12 mouse cellular contexts compared by ENCODE assay signal in the genomic region with DNA sequence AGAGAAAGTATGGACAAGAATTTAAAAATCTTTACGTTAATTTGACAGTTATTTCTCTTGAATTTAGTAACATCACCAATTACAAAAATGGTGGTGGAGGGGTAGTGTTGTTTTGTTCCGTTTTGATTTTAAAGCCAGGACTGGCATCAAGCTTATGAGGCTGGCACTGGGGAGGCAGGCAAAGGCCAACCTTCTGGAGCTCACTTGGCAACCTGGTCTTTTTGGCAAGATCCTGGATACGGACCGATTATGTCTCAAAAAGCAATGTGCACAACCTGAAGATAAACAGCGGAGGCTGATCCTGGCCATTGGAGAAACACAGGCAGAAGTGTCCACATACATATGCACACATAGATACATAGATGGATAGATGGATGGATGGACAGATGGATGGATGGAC. TPM values are rescaled to one million over a fixed set of nuclear protein-coding genes. Genes with fewer than 3 reads are reported as not detected.
DNase-seq lines count a peak whose midpoint lies in the region; ATAC-seq and TF ChIP-seq lines count a peak whose summit lies in the region.
"Had no signal": no experiment of that assay in that cellular context is flagged by ENCODE, and none has a peak within 500 bp of the region (broad histone marks: within the 10 kb centered on the region; RNA-seq: fewer than 3 reads in every experiment).

No protein-coding gene starts in this region.

- H3K36me3 ChIP-seq in forebrain, embryonic 14.5 days (ENCODE audit: control insufficient read depth, insufficient read depth, low read length), result peaks cover 39% of the 10 kb centered on the region
- H3K36me3 ChIP-seq in forebrain, embryonic 13.5 days (ENCODE audit: poor library complexity, severe bottlenecking), result peaks cover 44% of the 10 kb centered on the region
- peaks cover 44% of the 10 kb centered on the region for H3K36me3 ChIP-seq in kidney, embryonic 14.5 days (ENCODE audit: control insufficient read depth, insufficient read depth, low read length)
- peaks cover 18% of the 10 kb centered on the region for H3K36me3 ChIP-seq in intestine, embryonic 16.5 days (ENCODE audit: control insufficient read depth, insufficient read depth, low read length)

- intact Hi-C loops in gastrocnemius, adult 2 months (cut with DNase I), result no loop called here

- no peaks in the 10 kb centered on the region for H3K27me3 ChIP-seq in forebrain, embryonic 14.5 days (replicated peaks; ENCODE audit: control insufficient read depth, insufficient read depth, low read length)
- H3K27me3 ChIP-seq in forebrain, embryonic 13.5 days, result no peaks in the 10 kb centered on the region
- H3K27me3 ChIP-seq in kidney, embryonic 14.5 days (ENCODE audit: control insufficient read depth, insufficient read depth, low read length), result no peaks in the 10 kb centered on the region
- H3K27me3 ChIP-seq in intestine, embryonic 16.5 days (replicated peaks; ENCODE audit: control insufficient read depth, insufficient read depth, low read length), result no peaks in the 10 kb centered on the region
- H3K27me3 ChIP-seq: liver, embryonic 13.5 days; Patski; stomach, embryonic 15.5 days had no signal

- no peaks in the 10 kb centered on the region for H3K9me3 ChIP-seq in forebrain, embryonic 14.5 days (replicated peaks; ENCODE audit: control insufficient read depth, low read length)
- H3K9me3 ChIP-seq in forebrain, embryonic 13.5 days (replicated peaks), result no peaks in the 10 kb centered on the region
- H3K9me3 ChIP-seq in kidney, embryonic 14.5 days (ENCODE audit: control insufficient read depth, low read length), result no peaks in the 10 kb centered on the region
- H3K9me3 ChIP-seq in intestine, embryonic 16.5 days (ENCODE audit: control insufficient read depth, low read length), result no peaks in the 10 kb centered on the region
- H3K9me3 ChIP-seq: liver, embryonic 13.5 days; stomach, embryonic 15.5 days had no signal

- DNase-seq in forebrain, embryonic 14.5 days (ENCODE audit: low spot score), result peak; percentile 28
- DNase-seq in kidney, adult 9 months, result peak; percentile 36
- peak; percentile 15 to 41 for DNase-seq in adrenal gland, postnatal 36 days
- peak; percentile 67 for DNase-seq in gastrocnemius, adult 2 months
- no peak for DNase-seq in thymus, adult 18-20 months
- DNase-seq: B cell, adult 2 months; liver, embryonic 13.5 days had no signal

- H3K4me3 ChIP-seq in forebrain, embryonic 14.5 days (ENCODE audit: low read depth, low read length), result no peak overlapping the region
- no peak overlapping the region for H3K4me3 ChIP-seq in forebrain, embryonic 13.5 days
- H3K4me3 ChIP-seq in kidney, embryonic 14.5 days (ENCODE audit: low read length), result no peak overlapping the region
- H3K4me3 ChIP-seq in gastrocnemius, adult 2 months, result peak overlapping the region; percentile 85
- no peak overlapping the region for H3K4me3 ChIP-seq in intestine, embryonic 16.5 days (ENCODE audit: low read length)
- H3K4me3 ChIP-seq: liver, embryonic 13.5 days; stomach, embryonic 15.5 days had no signal

- peaks cover 14% of the 10 kb centered on the region for H3K4me1 ChIP-seq in forebrain, embryonic 14.5 days (ENCODE audit: control insufficient read depth, insufficient read depth, low read length)
- H3K4me1 ChIP-seq in forebrain, embryonic 13.5 days, result peaks cover 30% of the 10 kb centered on the region
- H3K4me1 ChIP-seq in kidney, embryonic 14.5 days (ENCODE audit: control insufficient read depth, insufficient read depth, low read length), result peaks cover 12% of the 10 kb centered on the region; the same call in 1 of the 2 replicates
- peaks cover 8% of the 10 kb centered on the region; the same call in 1 of the 2 replicates for H3K4me1 ChIP-seq in intestine, embryonic 16.5 days (ENCODE audit: control insufficient read depth, insufficient read depth, low read length)

- H3K9ac ChIP-seq in forebrain, embryonic 14.5 days (ENCODE audit: low read length), result no peak overlapping the region
- no peak overlapping the region for H3K9ac ChIP-seq in forebrain, embryonic 13.5 days
- no peak overlapping the region; the same call in 1 of the 2 replicates for H3K9ac ChIP-seq in kidney, embryonic 14.5 days (ENCODE audit: low read depth, low read length)
- H3K9ac ChIP-seq in intestine, embryonic 16.5 days (ENCODE audit: low read depth, low read length), result no peak overlapping the region
- H3K9ac ChIP-seq: liver, embryonic 13.5 days; stomach, embryonic 15.5 days had no signal

- no peak for ATAC-seq in forebrain, embryonic 14.5 days
- no peak for ATAC-seq in forebrain, embryonic 13.5 days
- ATAC-seq in kidney, embryonic 14.5 days (ENCODE audit: low FRiP score, low TSS enrichment), result no peak
- no peak for ATAC-seq in intestine, embryonic 16.5 days
- ATAC-seq: Patski had no signal

- no peak overlapping the region for H3K4me2 ChIP-seq in forebrain, embryonic 14.5 days (ENCODE audit: low read length)
- H3K4me2 ChIP-seq in forebrain, embryonic 13.5 days, result no peak overlapping the region; the same call in 1 of the 2 replicates
- no peak overlapping the region for H3K4me2 ChIP-seq in kidney, embryonic 14.5 days (replicated peaks; ENCODE audit: low read depth, low read length)
- no peak overlapping the region for H3K4me2 ChIP-seq in intestine, embryonic 16.5 days (ENCODE audit: low read depth, low read length)
- H3K4me2 ChIP-seq: liver, embryonic 13.5 days; stomach, embryonic 15.5 days had no signal

- H3K27ac ChIP-seq in forebrain, embryonic 14.5 days (ENCODE audit: low read depth, low read length), result no peak overlapping the region
- H3K27ac ChIP-seq in forebrain, embryonic 13.5 days, result no peak overlapping the region
- no peak overlapping the region for H3K27ac ChIP-seq in kidney, embryonic 14.5 days (ENCODE audit: low read depth, low read length)
- H3K27ac ChIP-seq in gastrocnemius, adult 2 months, result peak overlapping the region; percentile 96
- H3K27ac ChIP-seq in intestine, embryonic 16.5 days (ENCODE audit: low read length), result no peak overlapping the region
- H3K27ac ChIP-seq: liver, embryonic 13.5 days; stomach, embryonic 15.5 days had no signal

- TF ChIP-seq CTCF in gastrocnemius, adult 2 months (IDR thresholded peaks at IDR 0.05), result no peak

- WGBS in forebrain, embryonic 14.5 days, result 75% methylated on average over 5 of the region's 5 CpGs
- WGBS in forebrain, embryonic 13.5 days, result 94% methylated on average over 5 of the region's 5 CpGs
- WGBS in kidney, embryonic 14.5 days, result 98% methylated on average over 5 of the region's 5 CpGs
- 93% methylated on average over 5 of the region's 5 CpGs for WGBS in intestine, embryonic 16.5 days

RNA-seq across cellular contexts. Expression of a gene that starts 2.0 kb away (rescaled TPM):
- polyA plus RNA-seq in forebrain, embryonic 14.5 days (2014; fragmentation: Nextera tagmentation; extraction: Ambion mirVana), result 25.4 and 29.5 TPM in 2 replicates
- polyA plus RNA-seq in forebrain, embryonic 13.5 days (2015; fragmentation: Nextera tagmentation; extraction: Ambion mirVana), result 27.4 and 29.3 TPM in 2 replicates
- polyA plus RNA-seq in kidney, embryonic 14.5 days (2014; fragmentation: Nextera tagmentation; extraction: Ambion mirVana), result 27.5 and 44.7 TPM in 2 replicates
- 10 to 100 TPM; 37.7 to 46.1 TPM for total RNA-seq in adrenal gland, postnatal 36 days (2021)
- 10 to 100 TPM; 23.6 to 34.1 TPM for total RNA-seq in gastrocnemius, adult 2 months (2021)
- 24.3 and 25.1 TPM in 2 replicates for polyA plus RNA-seq in intestine, embryonic 16.5 days (2015; fragmentation: Nextera tagmentation; extraction: Ambion mirVana)

RNA-seq across cellular contexts. Expression of a gene that starts 2.7 kb away (rescaled TPM):
- 835 and 910 TPM in 2 replicates for polyA plus RNA-seq in forebrain, embryonic 14.5 days (2014; fragmentation: Nextera tagmentation; extraction: Ambion mirVana)
- 866 and 917 TPM in 2 replicates for polyA plus RNA-seq in forebrain, embryonic 13.5 days (2015; fragmentation: Nextera tagmentation; extraction: Ambion mirVana)
- 989 and 1,322 TPM in 2 replicates for polyA plus RNA-seq in kidney, embryonic 14.5 days (2014; fragmentation: Nextera tagmentation; extraction: Ambion mirVana)
- total RNA-seq in adrenal gland, postnatal 36 days (2021), result 100 to 1,000 TPM; 463 to 544 TPM
- 1,000 to 10,000 TPM; 1,011 to 1,386 TPM for total RNA-seq in gastrocnemius, adult 2 months (2021)
- polyA plus RNA-seq in intestine, embryonic 16.5 days (2015; fragmentation: Nextera tagmentation; extraction: Ambion mirVana), result 1,127 and 1,131 TPM in 2 replicates

RNA-seq across cellular contexts. Expression of a gene that starts 58.8 kb away (rescaled TPM):
- polyA plus RNA-seq in forebrain, embryonic 14.5 days (2014; fragmentation: Nextera tagmentation; extraction: Ambion mirVana), result 28.9 and 29.1 TPM in 2 replicates
- polyA plus RNA-seq in forebrain, embryonic 13.5 days (2015; fragmentation: Nextera tagmentation; extraction: Ambion mirVana), result 26.0 and 27.5 TPM in 2 replicates
- 2.5 and 3.4 TPM in 2 replicates for polyA plus RNA-seq in kidney, embryonic 14.5 days (2014; fragmentation: Nextera tagmentation; extraction: Ambion mirVana)
- total RNA-seq in adrenal gland, postnatal 36 days (2021), result 10 to 100 TPM in 1 of 2 experiments, 1 to 10 TPM in 1; 9.0 to 12.6 TPM
- 10 to 100 TPM; 13.6 to 24.9 TPM for total RNA-seq in gastrocnemius, adult 2 months (2021)
- polyA plus RNA-seq in intestine, embryonic 16.5 days (2015; fragmentation: Nextera tagmentation; extraction: Ambion mirVana), result 4.8 and 5.5 TPM in 2 replicates

Comparison
In these comparisons a context has a peak if more than half of its experiments do, and no peak if none do; other contexts are left out.
1. DNase-seq: peak in forebrain, embryonic 14.5 days (single experiment), kidney, adult 9 months (single experiment), adrenal gland, postnatal 36 days (2 of 2) and gastrocnemius, adult 2 months (single experiment); none in thymus, adult 18-20 months (0 of 2).